Mouse (Mus musculus) thymus, postnatal 36 days (tissue): ENCODE data around the gene Ece1.
A peak's percentile ranks its signal among the peaks of the same experiment; 100 is the strongest.
"Not testable (repeated sequence)": the region's sequence is repeated elsewhere in the genome, so short reads cannot be mapped to it uniquely, and the experiment has no call there.

Experiments
- DNase-seq, 2 experiments: peaks; one replicate each; pipeline ENCODE4 v3.0.0; 2022; ENCODE audit warnings: mixed read lengths in 2 of 2

The Ece1 gene

GRCm38 (mm10) chr4:137946419-137946818 lies 84.4 kb downstream of the Ece1 start:
- no peak for DNase-seq

GRCm38 (mm10) chr4:137952840-137953239 lies 90.8 kb downstream of the Ece1 start:
- peak; percentile 65 to 76 for DNase-seq

- no peak for DNase-seq
Measured at GRCm38 (mm10) chr4:137954184-137954583, 92.1 kb downstream of the Ece1 start.

GRCm38 (mm10) chr4:137954926-137955396 lies 92.9 kb downstream of the Ece1 start:
- no peak for DNase-seq

- no peak for DNase-seq
Measured at GRCm38 (mm10) chr4:137956260-137956659, 94.2 kb downstream of the Ece1 start.

- no peak for DNase-seq
Measured at GRCm38 (mm10) chr4:137959889-137960665, 98.0 kb downstream of the Ece1 start.

- DNase-seq = no peak
Measured at GRCm38 (mm10) chr4:137960757-137961156, 98.7 kb downstream of the Ece1 start.

GRCm38 (mm10) chr4:137962643-137963350 lies 100.8 kb downstream of the Ece1 start:
- DNase-seq = no peak

GRCm38 (mm10) chr4:137963431-137963830 lies 101.4 kb downstream of the Ece1 start:
- no peak for DNase-seq

GRCm38 (mm10) chr4:137963881-137964584 lies 102.0 kb downstream of the Ece1 start:
- peak; percentile 59 to 70 for DNase-seq

- no peak for DNase-seq
Measured at GRCm38 (mm10) chr4:137964585-137964930, 102.5 kb downstream of the Ece1 start.

- peak; percentile 55 to 61 for DNase-seq
Measured at GRCm38 (mm10) chr4:137968203-137968602, 106.2 kb downstream of the Ece1 start.

GRCm38 (mm10) chr4:137970623-137971199 lies 108.7 kb downstream of the Ece1 start:
- not testable (repeated sequence) for DNase-seq

- not testable (repeated sequence) for DNase-seq
Measured at GRCm38 (mm10) chr4:137974856-137975432, 112.9 kb downstream of the Ece1 start.

- DNase-seq = not testable (repeated sequence)
Measured at GRCm38 (mm10) chr4:137979066-137979644, 117.1 kb downstream of the Ece1 start.

GRCm38 (mm10) chr4:137982869-137983268 lies 120.8 kb downstream of the Ece1 start:
- no peak for DNase-seq

- DNase-seq = no peak
Measured at GRCm38 (mm10) chr4:137984212-137984611, 122.2 kb downstream of the Ece1 start.

- no peak for DNase-seq
Measured at GRCm38 (mm10) chr4:137984746-137985145, 122.7 kb downstream of the Ece1 start.

- DNase-seq = no peak
Measured at GRCm38 (mm10) chr4:137989426-137989825, 127.4 kb downstream of the Ece1 start.

GRCm38 (mm10) chr4:137990433-137990832 lies 128.4 kb downstream of the Ece1 start:
- no peak for DNase-seq

GRCm38 (mm10) chr4:137991240-137991639 lies 129.2 kb downstream of the Ece1 start:
- no peak for DNase-seq

- DNase-seq = no peak
Measured at GRCm38 (mm10) chr4:137992890-137993289, 130.9 kb downstream of the Ece1 start, which contains the start of gene Eif4g3. Gene Eif4g3, plus strand, starts transcription at chr4:137993022.
